Mouse (Mus musculus) ES-E14 (cell line): ENCODE measurements at regions not wholly inside any gene's neighbourhood (a gene's known extent, or its start where the extent isn't known, plus 50 kb on each side); places are given as distances from the start of the nearest gene placed in this dataset.

ENCODE experiments used
- HCFC1 ChIP-seq: IDR thresholded peaks from 2 replicates; pipeline ENCODE4 v1.6.1; 2012; ENCODE audit warnings: low read length, inconsistent platforms, borderline replicate concordance; ENCODE audit not compliant: insufficient read depth
- MAFK ChIP-seq: IDR thresholded peaks from 2 replicates; pipeline ENCODE4 v1.6.1; 2014; ENCODE audit warnings: mild to moderate bottlenecking, low read depth, low read length, inconsistent platforms; ENCODE audit not compliant: insufficient read depth

GRCm38 (mm10) chr15:25494687-25495299, 81.2 kb upstream of the Basp1 start:
- TF ChIP-seq HCFC1, result no peak
- no peak for TF ChIP-seq MAFK
